Mouse (Mus musculus) myocyte (in vitro differentiated cells): ENCODE measurements around the gene Cox15.

Experiments
- CEBPB ChIP-seq: IDR thresholded peaks from 2 replicates; pipeline ENCODE4 v1.6.1; 2011; ENCODE audit warnings: mild to moderate bottlenecking, moderate library complexity; ENCODE audit not compliant: poor library complexity, insufficient read depth, severe bottlenecking
- MYOD1 ChIP-seq, 3 experiments: IDR thresholded peaks; one replicate each; pipeline ENCODE4 v1.6.1; 2011; ENCODE audit warnings: control low read depth in 2 of 3, low read depth in 2 of 3, mild to moderate bottlenecking in 2 of 3, moderate library complexity in 1 of 3; ENCODE audit not compliant: insufficient read length in 2 of 3, control insufficient read depth in 1 of 3
- MYOG ChIP-seq, 3 experiments: IDR thresholded peaks; one replicate each; pipeline ENCODE4 v1.6.1; 2011; ENCODE audit warnings: control low read depth in 2 of 3, low read depth in 2 of 3, mild to moderate bottlenecking in 2 of 3; ENCODE audit not compliant: insufficient read length in 2 of 3, control insufficient read depth in 1 of 3, insufficient read depth in 1 of 3
- POLR2A ChIP-seq: IDR thresholded peaks from one replicate; pipeline ENCODE4 v1.6.1; 2011; ENCODE audit warnings: low read depth, mild to moderate bottlenecking, control low read depth, moderate library complexity; ENCODE audit not compliant: insufficient read length
- POLR2AphosphoS2 ChIP-seq: IDR thresholded peaks from one replicate; pipeline ENCODE4 v1.6.1; 2011; ENCODE audit warnings: low read depth, control low read depth; ENCODE audit not compliant: insufficient read length
- TCF12 ChIP-seq: IDR thresholded peaks from one replicate; pipeline ENCODE4 v1.6.1; 2011; ENCODE audit warnings: mild to moderate bottlenecking, control low read depth; ENCODE audit not compliant: poor library complexity, insufficient read depth, severe bottlenecking
- USF1 ChIP-seq: IDR thresholded peaks from one replicate; pipeline ENCODE4 v1.6.1; 2011; ENCODE audit warnings: low read depth, mild to moderate bottlenecking, control low read depth, moderate library complexity

DNA sequence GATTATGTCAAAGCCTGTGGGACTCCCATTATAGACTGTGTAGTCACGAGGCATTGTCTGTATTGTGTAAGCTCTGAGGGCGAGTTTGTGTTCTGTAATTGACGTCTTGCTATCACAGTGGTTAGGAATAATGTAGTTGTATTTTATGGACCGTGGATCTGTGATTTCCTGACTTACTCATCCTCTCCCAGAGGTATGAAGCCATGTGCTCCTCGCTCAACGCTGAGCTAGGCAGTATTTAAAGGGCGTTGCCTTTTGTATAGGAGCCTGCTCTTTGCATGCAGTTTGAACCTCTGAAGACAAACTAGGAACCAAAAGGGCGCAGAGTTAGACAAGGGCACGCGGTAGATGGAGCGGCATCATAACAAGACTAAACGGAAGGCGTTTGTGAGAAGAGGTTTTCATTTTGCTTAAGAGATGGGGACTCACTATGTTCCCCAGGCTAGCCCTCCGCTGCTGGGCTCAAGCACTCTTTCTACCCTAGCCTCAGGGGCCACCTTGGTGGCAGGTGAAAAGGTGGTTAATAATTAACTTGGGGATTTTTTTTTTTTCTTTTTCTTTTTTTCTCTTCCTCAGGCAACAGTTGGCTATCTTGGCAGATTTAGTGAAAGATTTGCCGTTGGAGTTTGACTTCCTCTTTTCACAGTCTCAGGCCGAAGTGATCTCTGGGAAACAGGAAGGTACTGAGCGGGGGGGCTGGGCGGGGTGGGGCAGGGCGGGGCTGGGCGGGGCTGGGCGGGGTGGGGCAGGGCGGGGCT lies 41.5 kb downstream of the Cox15 start:
- TF ChIP-seq TCF12 (no peak), USF1 (no peak), POLR2A (no peak), MYOD1 (IDR thresholded peaks at IDR 0.05; ENCODE audit: control insufficient read depth in 1 of 3, insufficient read length in 2 of 3, low read depth in 2 of 3) (no peak), POLR2AphosphoS2 (no peak), MYOG (IDR thresholded peaks at IDR 0.05; ENCODE audit: control insufficient read depth in 1 of 3, insufficient read depth in 1 of 3, insufficient read length in 2 of 3, low read depth in 2 of 3) (no peak), CEBPB (no peak)
